Mouse (Mus musculus) liver, adult 2 months (tissue): ENCODE results near the gene Cd247. TPM values are rescaled to one million over a fixed set of nuclear protein-coding genes. Genes with fewer than 3 reads are reported as not detected.

Experiments used
- DNase-seq: peaks from one replicate; pipeline ENCODE4 v3.0.0-alpha.2; 2011; ENCODE audit warnings: low read depth, low spot score; ENCODE audit errors: extremely low read depth
- H3K27ac ChIP-seq: fragments of 200-500 bp; replicated peaks from 2 replicates; pipeline ENCODE4 v1.5.1; 2012; ENCODE audit warnings: low read depth, mild to moderate bottlenecking, control low read depth, inconsistent platforms, low read length; ENCODE audit not compliant: insufficient read depth
- H3K27me3 ChIP-seq: fragments of 200-500 bp; 2 replicates; pipeline ENCODE4 v1.6.1; 2012; ENCODE audit warnings: mild to moderate bottlenecking, moderate library complexity, low read length, inconsistent platforms; ENCODE audit not compliant: control insufficient read depth, insufficient read depth
- H3K36me3 ChIP-seq: fragments of 200-500 bp; 2 replicates; pipeline ENCODE4 v1.6.1; 2012; ENCODE audit warnings: low read length, inconsistent platforms; ENCODE audit not compliant: control insufficient read depth, insufficient read depth
- H3K4me1 ChIP-seq: fragments of 200-500 bp; 2 replicates; pipeline ENCODE4 v1.6.1; 2011; ENCODE audit warnings: low read length; ENCODE audit not compliant: control insufficient read depth, insufficient read depth
- H3K4me3 ChIP-seq: fragments of 200-500 bp; 2 replicates; pipeline ENCODE4 v1.5.1; 2011; ENCODE audit warnings: low read depth, mild to moderate bottlenecking, control low read depth, low read length, moderate library complexity; ENCODE audit not compliant: insufficient read depth
- H3K79me2 ChIP-seq: fragments of 200-500 bp; 2 replicates; pipeline ENCODE4 v1.6.1; 2012; ENCODE audit warnings: inconsistent platforms, mild to moderate bottlenecking, low read length, moderate library complexity; ENCODE audit not compliant: control insufficient read depth, insufficient read depth
- H3K9ac ChIP-seq: fragments of 200-500 bp; 2 replicates; pipeline ENCODE4 v1.6.1; 2012; ENCODE audit warnings: low read depth, mild to moderate bottlenecking, control low read depth, inconsistent platforms, low read length
- CTCF ChIP-seq: fragments of 200-500 bp; IDR thresholded peaks from 2 replicates; pipeline ENCODE4 v1.5.1; 2011; ENCODE audit warnings: low read depth, low read length, control low read depth
- POLR2A ChIP-seq: fragments of 200-500 bp; IDR thresholded peaks from 2 replicates; pipeline ENCODE4 v1.6.1; 2011; ENCODE audit warnings: low read length, control low read depth; ENCODE audit not compliant: insufficient read depth; ENCODE audit errors: extremely low read depth
- WGBS: fragments of 180-500 bp; shearing (Covaris S2); methylation state at CpG from one replicate; pipeline ENCODE4 v1.1.7; 2018; 5-methylcytosine and 5-hydroxymethylcytosine counted together
- polyA plus RNA-seq: library from polyadenylated mRNA; depleted of rRNA; stranded (reverse); fragments of >200 nt; gene quantifications from 2 replicates; pipeline ENCODE4 v1.2.3, GENCODE M21; 2012; rRNA removed
- total RNA-seq: library from RNA; depleted of rRNA; stranded (reverse); fragments of >200 nt; gene quantifications from 2 replicates; pipeline ENCODE4 v1.2.3, GENCODE M21; 2014; rRNA removed

Cd247 gene
- total RNA-seq (0.40 and 0.55 TPM in 2 replicates), polyA plus RNA-seq (0.36 and 0.64 TPM in 2 replicates)

GRCm38 (mm10) chr1:165788511-165788910, at the start of gene Cd247:
Cd247 (plus strand) TSS chr1:165788681.
- no peaks in the 10 kb centered on the region for H3K4me1 ChIP-seq
- TF ChIP-seq POLR2A (no peak), CTCF (no peak)
- no peak within 1 kb of the TSS for H3K27ac ChIP-seq
- no peak within 1 kb of the TSS for H3K4me3 ChIP-seq
- no peaks in the 10 kb centered on the region for H3K27me3 ChIP-seq
- H3K9ac ChIP-seq, result no peak within 1 kb of the TSS
- no peak for DNase-seq
- WGBS, result 84% methylated on average over 8 of the region's 8 CpGs
- H3K36me3 ChIP-seq, result no peaks in the 10 kb centered on the region
- H3K79me2 ChIP-seq, result no peaks in the 10 kb centered on the region

- Histone ChIP-seq H3K9ac (no peak overlapping the region), H3K27me3 (no peaks in the 10 kb centered on the region), H3K4me1 (no peaks in the 10 kb centered on the region), H3K27ac (no peak overlapping the region), H3K4me3 (no peak overlapping the region), H3K36me3 (no peaks in the 10 kb centered on the region), H3K79me2 (no peaks in the 10 kb centered on the region)
- WGBS, result 94% methylated on average over 1 of the region's 1 CpGs
- no peak for DNase-seq
- TF ChIP-seq CTCF (no peak), POLR2A (no peak)
Observed at GRCm38 (mm10) chr1:165738985-165739384, 49.5 kb upstream of the Cd247 start.

GRCm38 (mm10) chr1:165741989-165742388, 46.5 kb upstream of the Cd247 start:
- no peak for TF ChIP-seq POLR2A
- TF ChIP-seq CTCF, result no peak
- Histone ChIP-seq H3K36me3 (no peaks in the 10 kb centered on the region), H3K27ac (no peak overlapping the region), H3K4me3 (no peak overlapping the region), H3K9ac (no peak overlapping the region), H3K79me2 (no peaks in the 10 kb centered on the region), H3K27me3 (no peaks in the 10 kb centered on the region), H3K4me1 (no peaks in the 10 kb centered on the region)
- 89% methylated on average over 8 of the region's 8 CpGs for WGBS
- no peak for DNase-seq

- 72% methylated on average over 11 of the region's 11 CpGs for WGBS
- Histone ChIP-seq H3K27ac (no peak overlapping the region), H3K79me2 (no peaks in the 10 kb centered on the region), H3K4me3 (no peak overlapping the region), H3K4me1 (no peaks in the 10 kb centered on the region), H3K27me3 (no peaks in the 10 kb centered on the region), H3K36me3 (no peaks in the 10 kb centered on the region), H3K9ac (no peak overlapping the region)
- DNase-seq, result no peak
- TF ChIP-seq CTCF (no peak), POLR2A (no peak)
Observed at GRCm38 (mm10) chr1:165748053-165748452, 40.4 kb upstream of the Cd247 start.

- no peak for DNase-seq
- Histone ChIP-seq H3K79me2 (no peaks in the 10 kb centered on the region), H3K27me3 (no peaks in the 10 kb centered on the region), H3K4me3 (no peak overlapping the region), H3K4me1 (no peaks in the 10 kb centered on the region), H3K27ac (no peak overlapping the region), H3K36me3 (no peaks in the 10 kb centered on the region), H3K9ac (no peak overlapping the region)
- TF ChIP-seq POLR2A, result no peak
- TF ChIP-seq CTCF, result no peak
Observed at GRCm38 (mm10) chr1:165751142-165751541, 37.3 kb upstream of the Cd247 start.

GRCm38 (mm10) chr1:165751838-165752237, 36.6 kb upstream of the Cd247 start:
- 84% methylated on average over 5 of the region's 5 CpGs for WGBS
- Histone ChIP-seq H3K9ac (no peak overlapping the region), H3K79me2 (no peaks in the 10 kb centered on the region), H3K4me1 (no peaks in the 10 kb centered on the region), H3K4me3 (no peak overlapping the region), H3K36me3 (no peaks in the 10 kb centered on the region), H3K27me3 (no peaks in the 10 kb centered on the region), H3K27ac (no peak overlapping the region)
- no peak for DNase-seq
- TF ChIP-seq CTCF (no peak), POLR2A (no peak)

GRCm38 (mm10) chr1:165754205-165754604, 34.3 kb upstream of the Cd247 start:
- 92% methylated on average over 6 of the region's 6 CpGs for WGBS
- H3K4me3 ChIP-seq, result no peak overlapping the region
- no peak for DNase-seq
- no peak overlapping the region for H3K27ac ChIP-seq
- no peaks in the 10 kb centered on the region for H3K79me2 ChIP-seq
- H3K4me1 ChIP-seq, result no peaks in the 10 kb centered on the region
- H3K36me3 ChIP-seq, result no peaks in the 10 kb centered on the region
- no peaks in the 10 kb centered on the region for H3K27me3 ChIP-seq
- H3K9ac ChIP-seq, result no peak overlapping the region
- TF ChIP-seq CTCF, result no peak
- TF ChIP-seq POLR2A, result no peak
